Mouse (Mus musculus): Measurements from ENCODE around the gene Mipol1. TPM values are rescaled to one million over a fixed set of nuclear protein-coding genes. Genes with fewer than 3 reads are reported as not detected.
A peak's percentile ranks its signal among the peaks of the same experiment; 100 is the strongest.

Gene Mipol1
- total and polyA plus RNA-seq, 3 experiments: 6.4 to 10.4 (median 6.6) TPM

DNA sequence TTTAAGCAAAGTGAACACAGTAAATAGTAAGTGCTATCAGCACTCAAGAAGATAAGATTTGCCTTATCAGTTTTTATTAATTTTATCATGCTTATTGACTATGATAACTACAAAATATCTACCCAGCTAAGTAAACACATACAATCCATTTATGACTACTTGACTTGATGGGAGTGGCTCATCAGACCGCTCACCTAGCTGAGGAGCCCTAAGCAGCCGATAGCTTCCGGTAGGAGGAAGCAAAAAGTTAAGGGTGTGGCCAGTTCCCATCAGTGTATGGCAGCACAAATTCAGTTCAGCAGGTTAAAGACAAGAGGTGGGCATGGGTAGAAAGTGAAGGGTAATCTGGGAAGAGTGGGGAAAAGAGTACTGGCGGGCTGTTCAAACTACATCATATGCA, 43.2 kb upstream of the Mipol1 start:
- H3K4me3 ChIP-seq (replicated peaks in 1 of 3; ENCODE audit: low read depth in 2 of 3, low read length in 2 of 3, poor library complexity in 1 of 3): no peak overlapping the region
- H3K36me3 ChIP-seq (replicated peaks in 1 of 2; ENCODE audit: control insufficient read depth in 1 of 2, insufficient read depth in 1 of 2, low read length in 1 of 2): no peaks in the 10 kb centered on the region
- dilution Hi-C loops (cut with MboI; ENCODE audit: extremely low pct_ligation_motif_present, extremely low pct_unique_long_range_greater_than_20kb, low sequenced_read_pairs): no loop called here
- H3K27me3 ChIP-seq (replicated peaks): no peaks in the 10 kb centered on the region
- H3K4me1 ChIP-seq (ENCODE audit: control insufficient read depth in 1 of 2, insufficient read depth in 2 of 2): no peaks in the 10 kb centered on the region
- H3K9me3 ChIP-seq (replicated peaks; ENCODE audit: low read length): no peaks in the 10 kb centered on the region
- H3K9ac ChIP-seq (ENCODE audit: insufficient read depth, low read depth): no peak overlapping the region
- no peak overlapping the region for H3K4me2 ChIP-seq (ENCODE audit: insufficient read depth, low read depth, poor library complexity, severe bottlenecking)
- H3K79me2 ChIP-seq (replicated peaks; ENCODE audit: control insufficient read depth, extremely low read depth, insufficient read depth, poor library complexity, severe bottlenecking): no peaks in the 10 kb centered on the region
- in situ Hi-C loops (cut with MboI; ENCODE audit: low pct_ligation_motif_present, low pct_unique_long_range_greater_than_20kb, low sequenced_read_pairs): loop anchor here (25.0 kb wide), 1 partner anchor 500 kb away; the partner anchor contains the start of gene Pax9
- no peak for DNase-seq (ENCODE audit: extremely low read depth)
- no peak overlapping the region for H3K27ac ChIP-seq (ENCODE audit: insufficient read depth, low read depth)
- TF ChIP-seq ZKSCAN1 (IDR thresholded peaks at IDR 0.05; ENCODE audit: borderline replicate concordance, low read depth, low read length) (no peak), NRF1 (IDR thresholded peaks at IDR 0.05; ENCODE audit: low read depth, low read length) (no peak)

DNA sequence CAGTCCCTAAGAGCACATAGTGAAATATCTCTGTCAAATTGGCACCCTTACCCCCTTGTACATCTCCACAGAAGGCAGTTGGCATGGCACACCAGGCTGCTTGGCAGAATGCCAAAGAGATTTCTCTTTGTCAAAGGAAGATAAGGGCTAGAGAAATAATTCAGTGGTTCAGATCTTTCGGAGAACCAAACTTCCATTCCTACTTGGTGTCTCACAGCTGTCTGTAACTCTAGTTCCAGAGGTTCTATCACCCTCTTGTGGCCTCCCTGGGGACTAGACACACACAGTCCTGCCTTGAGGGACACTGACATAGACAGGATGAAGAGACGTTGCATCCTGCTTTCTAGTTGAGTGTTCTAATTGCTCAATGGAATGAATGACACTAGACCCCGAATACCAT, 35.6 kb upstream of the Mipol1 start:
- DNase-seq (ENCODE audit: extremely low read depth): peak; percentile 37

GRCm38 (mm10) chr12:57196286-57196607, 34.0 kb upstream of the Mipol1 start:
- H3K4me2 ChIP-seq (ENCODE audit: insufficient read depth, low read depth, poor library complexity, severe bottlenecking): no peak overlapping the region
- no peaks in the 10 kb centered on the region for H3K79me2 ChIP-seq (replicated peaks; ENCODE audit: control insufficient read depth, extremely low read depth, insufficient read depth, poor library complexity, severe bottlenecking)
- TF ChIP-seq EP300 (IDR thresholded peaks at IDR 0.05; ENCODE audit: low read length) (no peak), SIN3A (IDR thresholded peaks at IDR 0.05; ENCODE audit: low read length) (no peak), BHLHE40 (IDR thresholded peaks at IDR 0.05; ENCODE audit: low read depth, low read length) (no peak), CHD2 (IDR thresholded peaks at IDR 0.05; ENCODE audit: low read length) (no peak), IRF4 (IDR thresholded peaks at IDR 0.05; ENCODE audit: low read depth, low read length) (no peak), CHD1 (IDR thresholded peaks at IDR 0.05; ENCODE audit: low read depth, low read length) (no peak), POLR2A (IDR thresholded peaks at IDR 0.05; ENCODE audit: low read depth, low read length) (no peak), ZMIZ1 (IDR thresholded peaks at IDR 0.05; ENCODE audit: low read depth, low read length) (no peak), TBP (conservative IDR thresholded peaks at IDR 0.05; ENCODE audit: low read depth, low read length) (no peak), GABPA (IDR thresholded peaks at IDR 0.05; ENCODE audit: insufficient replicate concordance, low read depth, low read length) (no peak), MXI1 (IDR thresholded peaks at IDR 0.05; ENCODE audit: low read depth, low read length) (no peak), SMC3 (IDR thresholded peaks at IDR 0.05; ENCODE audit: low read depth, low read length) (no peak), ZC3H11A (IDR thresholded peaks at IDR 0.05; ENCODE audit: low read depth, low read length) (no peak), PAX5 (IDR thresholded peaks at IDR 0.05; ENCODE audit: low read length) (no peak)
- H3K27me3 ChIP-seq (replicated peaks): no peaks in the 10 kb centered on the region
- no peaks in the 10 kb centered on the region for H3K4me1 ChIP-seq (ENCODE audit: control insufficient read depth in 1 of 2, insufficient read depth in 2 of 2)
- no peaks in the 10 kb centered on the region for H3K36me3 ChIP-seq (replicated peaks in 1 of 2; ENCODE audit: control insufficient read depth in 1 of 2, insufficient read depth in 1 of 2, low read length in 1 of 2)
- in situ Hi-C loops (cut with MboI; ENCODE audit: low pct_ligation_motif_present, low pct_unique_long_range_greater_than_20kb, low sequenced_read_pairs) (loop anchor here (10.0 to 25.0 kb wide), 2 partner anchors 509 to 601 kb away; partner anchors contain the start of gene Pax9), dilution Hi-C loops (cut with MboI; ENCODE audit: extremely low pct_ligation_motif_present, extremely low pct_unique_long_range_greater_than_20kb, low sequenced_read_pairs) (no loop called here)
- no peak for DNase-seq (ENCODE audit: extremely low read depth)
- H3K27ac ChIP-seq (ENCODE audit: insufficient read depth, low read depth): no peak overlapping the region
- H3K9me3 ChIP-seq (replicated peaks; ENCODE audit: low read length): no peaks in the 10 kb centered on the region
- H3K9ac ChIP-seq (ENCODE audit: insufficient read depth, low read depth): no peak overlapping the region
- H3K4me3 ChIP-seq (replicated peaks in 1 of 3; ENCODE audit: low read depth in 2 of 3, low read length in 2 of 3, poor library complexity in 1 of 3): no peak overlapping the region

More for the DNA sequence above, 35.6 kb upstream of the Mipol1 start:
- peak in 1 of 2 experiments; percentile 51; a peak in 2 of 4 replicates for TF ChIP-seq CTCF (conservative IDR thresholded peaks at IDR 0.05 in 1 of 2, IDR thresholded peaks at IDR 0.05 in 1 of 2; ENCODE audit: low read depth in 2 of 2, low read length in 2 of 2)
- peak; percentile 30 for TF ChIP-seq RAD21 (IDR thresholded peaks at IDR 0.05; ENCODE audit: low read depth, low read length)
- TF ChIP-seq POLR2AphosphoS2 (IDR thresholded peaks at IDR 0.05; ENCODE audit: low read depth, low read length): no peak
- Histone ChIP-seq H3K27ac (ENCODE audit: insufficient read depth, low read depth) (no peak overlapping the region), H3K27me3 (replicated peaks) (no peaks in the 10 kb centered on the region), H3K4me3 (replicated peaks in 1 of 3; ENCODE audit: low read depth in 2 of 3, low read length in 2 of 3, poor library complexity in 1 of 3) (no peak overlapping the region), H3K9ac (ENCODE audit: insufficient read depth, low read depth) (no peak overlapping the region), H3K4me1 (ENCODE audit: control insufficient read depth in 1 of 2, insufficient read depth in 2 of 2) (no peaks in the 10 kb centered on the region), H3K36me3 (replicated peaks in 1 of 2; ENCODE audit: control insufficient read depth in 1 of 2, insufficient read depth in 1 of 2, low read length in 1 of 2) (no peaks in the 10 kb centered on the region), H3K79me2 (replicated peaks; ENCODE audit: control insufficient read depth, extremely low read depth, insufficient read depth, poor library complexity, severe bottlenecking) (no peaks in the 10 kb centered on the region), H3K4me2 (ENCODE audit: insufficient read depth, low read depth, poor library complexity, severe bottlenecking) (no peak overlapping the region), H3K9me3 (replicated peaks; ENCODE audit: low read length) (no peaks in the 10 kb centered on the region)
- dilution Hi-C loops (cut with MboI; ENCODE audit: extremely low pct_ligation_motif_present, extremely low pct_unique_long_range_greater_than_20kb, low sequenced_read_pairs): no loop called here
- in situ Hi-C loops (cut with MboI; ENCODE audit: low pct_ligation_motif_present, low pct_unique_long_range_greater_than_20kb, low sequenced_read_pairs): loop anchor here (10.0 to 25.0 kb wide), 2 partner anchors 507 to 600 kb away; partner anchors contain the start of gene Pax9
